Mouse (Mus musculus) MEL (cell line): ENCODE measurements at regions not wholly inside any gene's neighbourhood (a gene's known extent, or its start where the extent isn't known, plus 50 kb on each side); places are given as distances from the start of the nearest gene placed in this dataset.

Source experiments
- DNase-seq: peaks from one replicate; pipeline ENCODE4 v3.0.0; 2011; ENCODE audit warnings: low read depth, low spot score
- H3K27ac ChIP-seq: 2 replicates; pipeline ENCODE4 v1.5.1; 2012; ENCODE audit warnings: low read depth, mild to moderate bottlenecking, control low read depth, low read length, moderate library complexity; ENCODE audit not compliant: control insufficient read depth
- H3K27me3 ChIP-seq, 2 experiments: fragments of 150-350 bp in 1 of 2; sonication (generic) in 1 of 2; 2 replicates each; pipeline ENCODE4 v1.6.1; 2012; ENCODE audit warnings: low read length in 2 of 2, mild to moderate bottlenecking in 2 of 2, improper control_type of control experiment in 1 of 2, moderate library complexity in 1 of 2; ENCODE audit not compliant: insufficient read depth in 2 of 2, control insufficient read depth in 1 of 2
- H3K36me3 ChIP-seq, 2 experiments: 2 replicates each; pipeline ENCODE4 v1.6.1; 2012 to 2014; ENCODE audit warnings: low read length in 2 of 2, improper control_type of control experiment in 1 of 2, inconsistent platforms in 1 of 2, mild to moderate bottlenecking in 1 of 2; ENCODE audit not compliant: insufficient read depth in 2 of 2, control insufficient read depth in 1 of 2
- H3K4me1 ChIP-seq, 2 experiments: fragments of 150-350 bp in 1 of 2; sonication (generic) in 1 of 2; 2 replicates each; pipeline ENCODE4 v1.6.1; 2012; ENCODE audit warnings: low read length in 2 of 2, improper control_type of control experiment in 1 of 2, mild to moderate bottlenecking in 1 of 2; ENCODE audit not compliant: insufficient read depth in 2 of 2, control insufficient read depth in 1 of 2
- H3K4me3 ChIP-seq, 2 experiments: fragments of 150-350 bp in 1 of 2; sonication (generic) in 1 of 2; 2 replicates each; pipeline ENCODE4 v1.5.1; 2012; ENCODE audit warnings: low read depth in 2 of 2, low read length in 2 of 2, mild to moderate bottlenecking in 2 of 2, moderate library complexity in 2 of 2, control low read depth in 1 of 2, improper control_type of control experiment in 1 of 2; ENCODE audit not compliant: control insufficient read depth in 1 of 2, insufficient read depth in 1 of 2
- H3K79me2 ChIP-seq: 2 replicates; pipeline ENCODE4 v1.6.1; 2012; ENCODE audit warnings: mild to moderate bottlenecking, low read length, moderate library complexity; ENCODE audit not compliant: control insufficient read depth, poor library complexity, insufficient read depth
- H3K9ac ChIP-seq: 2 replicates; pipeline ENCODE4 v1.6.1; 2012; ENCODE audit warnings: low read depth, mild to moderate bottlenecking, control low read depth, low read length, moderate library complexity; ENCODE audit not compliant: control insufficient read depth, poor library complexity, severe bottlenecking
- H3K9me3 ChIP-seq: fragments of 150-350 bp; sonication (generic); replicated peaks from 2 replicates; pipeline ENCODE4 v1.6.1; 2012; ENCODE audit warnings: mild to moderate bottlenecking, low read length, improper control_type of control experiment, moderate library complexity; ENCODE audit not compliant: insufficient read depth
- BHLHE40 ChIP-seq: IDR thresholded peaks from 2 replicates; pipeline ENCODE4 v1.6.1; 2012; ENCODE audit warnings: low read depth, mild to moderate bottlenecking, inconsistent platforms, low read length, improper control_type of control experiment, borderline replicate concordance
- CHD1 ChIP-seq: IDR thresholded peaks from 2 replicates; pipeline ENCODE4 v1.6.1; 2012; ENCODE audit warnings: low read depth, mild to moderate bottlenecking, inconsistent platforms, low read length, improper control_type of control experiment
- CHD2 ChIP-seq: IDR thresholded peaks from 2 replicates; pipeline ENCODE4 v1.6.1; 2011; ENCODE audit warnings: low read length, improper control_type of control experiment
- CTCF ChIP-seq, 3 experiments: IDR thresholded peaks in 2 of 3; conservative IDR thresholded peaks in 1 of 3; 2 replicates each; pipeline ENCODE4 v1.5.1; 2011 to 2012; ENCODE audit warnings: low read length in 3 of 3, low read depth in 2 of 3, mild to moderate bottlenecking in 2 of 3, improper control_type of control experiment in 1 of 3, inconsistent platforms in 1 of 3, mixed read lengths in 1 of 3, moderate library complexity in 1 of 3; ENCODE audit not compliant: control insufficient read depth in 1 of 3, insufficient read depth in 1 of 3, poor library complexity in 1 of 3, severe bottlenecking in 1 of 3
- E2F4 ChIP-seq: IDR thresholded peaks from 2 replicates; pipeline ENCODE4 v1.6.1; 2011; ENCODE audit warnings: low read depth, low read length, improper control_type of control experiment, borderline replicate concordance
- ELF1 ChIP-seq: IDR thresholded peaks from 2 replicates; pipeline ENCODE4 v1.6.1; 2014; ENCODE audit warnings: low read depth, mild to moderate bottlenecking, inconsistent platforms, low read length, improper control_type of control experiment, moderate library complexity
- EP300 ChIP-seq, 2 experiments: IDR thresholded peaks; 2 replicates each; pipeline ENCODE4 v1.6.1; 2011; ENCODE audit warnings: improper control_type of control experiment in 2 of 2, low read length in 2 of 2, low read depth in 1 of 2, mild to moderate bottlenecking in 1 of 2
- ETS1 ChIP-seq: IDR thresholded peaks from 2 replicates; pipeline ENCODE4 v1.6.1; 2012; ENCODE audit warnings: low read depth, mild to moderate bottlenecking, inconsistent platforms, low read length, improper control_type of control experiment, moderate library complexity
- HCFC1 ChIP-seq: IDR thresholded peaks from 2 replicates; pipeline ENCODE4 v1.6.1; 2012; ENCODE audit warnings: low read depth, mild to moderate bottlenecking, inconsistent platforms, low read length, improper control_type of control experiment, moderate library complexity
- MYC ChIP-seq: IDR thresholded peaks from 2 replicates; pipeline ENCODE4 v1.6.1; 2011; ENCODE audit warnings: low read depth, mild to moderate bottlenecking, low read length, improper control_type of control experiment, moderate library complexity
- NRF1 ChIP-seq: IDR thresholded peaks from 2 replicates; pipeline ENCODE4 v1.6.1; 2014; ENCODE audit warnings: low read depth, mild to moderate bottlenecking, inconsistent platforms, low read length, improper control_type of control experiment, moderate library complexity; ENCODE audit not compliant: poor library complexity, insufficient read depth, severe bottlenecking
- POLR2AphosphoS2 ChIP-seq: IDR thresholded peaks from 2 replicates; pipeline ENCODE4 v1.6.1; 2011; ENCODE audit warnings: low read length, improper control_type of control experiment
- POLR2AphosphoS5 ChIP-seq: IDR thresholded peaks from 2 replicates; pipeline ENCODE4 v1.6.1; 2012; ENCODE audit warnings: low read depth, borderline replicate concordance, mild to moderate bottlenecking, inconsistent platforms, low read length, moderate library complexity, mixed read lengths
- RAD21 ChIP-seq: IDR thresholded peaks from 2 replicates; pipeline ENCODE4 v1.6.1; 2011; ENCODE audit warnings: mild to moderate bottlenecking, low read depth, low read length, improper control_type of control experiment
- RCOR1 ChIP-seq: IDR thresholded peaks from 2 replicates; pipeline ENCODE4 v1.6.1; 2012; ENCODE audit warnings: low read depth, mild to moderate bottlenecking, inconsistent platforms, low read length, improper control_type of control experiment
- SMC3 ChIP-seq: IDR thresholded peaks from 2 replicates; pipeline ENCODE4 v1.6.1; 2011; ENCODE audit warnings: low read depth, low read length, improper control_type of control experiment
- TBP ChIP-seq: IDR thresholded peaks from 2 replicates; pipeline ENCODE4 v1.8.0; 2011; ENCODE audit warnings: low read depth, low read length, improper control_type of control experiment
- TCF12 ChIP-seq: IDR thresholded peaks from 2 replicates; pipeline ENCODE4 v1.6.1; 2014; ENCODE audit warnings: low read depth, mild to moderate bottlenecking, inconsistent platforms, low read length, improper control_type of control experiment, moderate library complexity
- USF2 ChIP-seq, 2 experiments: IDR thresholded peaks; 2 replicates each; pipeline ENCODE4 v1.6.1; 2011 to 2012; ENCODE audit warnings: improper control_type of control experiment in 2 of 2, low read length in 2 of 2, borderline replicate concordance in 1 of 2, inconsistent platforms in 1 of 2, low read depth in 1 of 2, mild to moderate bottlenecking in 1 of 2; ENCODE audit not compliant: insufficient read depth in 1 of 2
- ZKSCAN1 ChIP-seq: IDR thresholded peaks from 2 replicates; pipeline ENCODE4 v1.6.1; 2012; ENCODE audit warnings: low read depth, mild to moderate bottlenecking, inconsistent platforms, low read length, improper control_type of control experiment, moderate library complexity
- ZMIZ1 ChIP-seq: IDR thresholded peaks from 2 replicates; pipeline ENCODE4 v1.6.1; 2012; ENCODE audit warnings: low read depth, mild to moderate bottlenecking, inconsistent platforms, low read length, improper control_type of control experiment, moderate library complexity
- ZNF384 ChIP-seq: IDR thresholded peaks from 2 replicates; pipeline ENCODE4 v1.6.1; 2012; ENCODE audit warnings: low read depth, mild to moderate bottlenecking, inconsistent platforms, low read length, improper control_type of control experiment

DNA sequence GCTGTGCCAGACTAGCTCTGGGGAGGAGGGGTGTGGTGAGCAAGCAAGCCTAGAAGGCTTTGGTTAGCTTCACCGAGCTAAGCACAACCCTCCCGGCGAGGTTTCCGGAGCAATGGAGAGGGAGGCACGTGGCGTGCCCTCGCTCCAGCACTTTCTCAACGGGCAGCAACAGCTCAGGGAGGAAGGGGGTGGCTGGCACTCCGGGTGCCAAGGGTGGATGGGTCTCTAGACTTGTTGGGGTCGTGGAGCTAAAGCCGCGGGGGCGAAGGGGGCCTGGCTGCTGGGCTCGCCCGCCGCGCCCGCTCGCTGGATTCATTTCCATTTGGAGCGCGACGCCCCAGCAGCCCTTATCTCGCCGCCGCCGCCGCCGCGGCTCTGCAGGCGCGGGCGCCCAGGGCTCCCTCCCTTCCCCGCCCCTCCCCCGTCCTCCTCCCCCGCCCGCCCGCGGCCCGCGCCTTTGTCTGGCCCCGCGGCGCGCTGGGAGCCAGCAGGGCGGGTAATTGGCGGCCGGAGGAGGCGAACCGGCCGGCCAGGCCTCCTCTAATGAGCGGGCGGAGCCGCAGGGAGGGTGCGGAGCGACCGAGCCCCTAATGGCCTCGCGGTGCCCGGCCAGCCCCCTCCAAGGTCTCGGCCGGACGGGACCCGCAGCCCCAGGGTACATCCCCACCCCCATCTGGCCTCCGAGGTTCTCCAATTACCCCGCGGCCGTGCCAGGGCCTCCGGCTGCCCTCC, 336.9 kb downstream of the H2al1j start (continued):
- TF ChIP-seq TBP (peak; percentile 34; the same call in 1 of the 2 replicates), CHD2 (no peak), MYC (peak; percentile 90)

DNA sequence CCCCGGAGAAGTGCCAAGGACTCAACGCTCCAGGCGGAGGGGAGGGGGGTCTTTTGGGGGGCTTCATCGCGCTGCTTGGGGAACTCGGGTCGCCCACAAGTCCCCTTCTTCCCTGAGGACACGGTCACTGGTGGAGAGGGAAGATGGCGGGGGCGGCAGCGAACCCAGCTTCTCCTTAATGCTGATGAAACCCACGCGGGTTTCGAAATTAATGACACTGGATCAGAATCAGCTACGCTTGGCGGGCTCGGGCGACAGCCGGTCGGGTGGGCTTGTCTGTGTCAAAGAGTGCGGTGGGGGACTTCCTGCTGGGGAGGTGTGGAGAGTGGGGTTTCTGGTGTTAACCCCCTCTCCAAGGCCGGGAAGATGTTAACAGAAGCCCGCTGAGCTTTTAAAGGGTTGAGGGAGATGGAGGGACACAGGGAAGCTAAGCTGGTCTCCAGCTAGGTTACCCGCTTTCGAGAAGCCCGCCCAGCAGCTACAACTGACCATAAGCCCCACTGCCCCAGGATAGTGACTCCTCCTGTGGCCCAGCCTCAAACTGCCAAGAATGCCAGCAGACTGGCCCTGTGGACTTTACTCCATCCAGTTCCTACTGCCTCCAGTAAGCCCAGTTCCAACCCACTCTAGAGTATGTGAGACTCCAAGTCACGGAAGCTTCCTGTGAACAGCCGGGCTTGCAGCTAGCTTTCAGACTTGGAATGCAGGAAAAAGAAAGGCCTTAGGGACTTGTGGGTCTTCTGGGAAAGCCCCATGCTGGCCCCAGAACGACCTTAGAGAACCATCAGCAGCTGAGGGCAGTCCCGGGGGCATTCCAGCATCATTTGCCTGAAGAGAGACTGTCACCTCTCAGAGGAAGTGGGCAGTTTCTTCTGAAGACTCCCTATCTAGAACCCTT, 337.7 kb downstream of the H2al1j start:
- H3K27ac ChIP-seq: peak overlapping the region; percentile 42

DNA sequence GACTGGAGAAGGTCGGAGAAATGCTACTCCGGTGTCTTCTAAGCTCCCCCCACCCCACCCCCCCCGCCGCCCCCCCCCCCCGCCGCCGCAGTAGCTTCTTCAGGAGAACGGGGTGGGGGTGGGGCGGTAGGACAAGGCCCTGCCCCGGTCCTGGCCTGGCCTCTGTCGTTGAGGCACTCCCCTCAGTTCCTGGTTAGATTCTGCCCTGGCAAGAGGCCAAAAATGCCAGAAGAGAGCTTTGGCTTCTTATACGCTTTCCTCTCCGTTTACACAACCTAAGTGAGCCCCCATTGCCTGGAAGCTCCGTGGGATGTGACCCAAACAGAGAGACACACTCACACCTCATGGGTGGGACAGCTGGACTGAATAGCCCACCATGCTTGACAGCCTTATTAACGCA, 338.9 kb downstream of the H2al1j start:
- H3K4me1 ChIP-seq: peaks cover 5 to 19% of the 10 kb centered on the region in 2 experiments; a peak in 3 of 4 replicates
- DNase-seq: peak; percentile 54
- peaks cover 0 to 13% of the 10 kb centered on the region in 2 experiments; a peak in 2 of 4 replicates for H3K36me3 ChIP-seq
- H3K79me2 ChIP-seq: peaks cover 3% of the 10 kb centered on the region; the same call in 1 of the 2 replicates
- no peak for TF ChIP-seq POLR2AphosphoS2
- no peak for TF ChIP-seq ZKSCAN1
- TF ChIP-seq TCF12: no peak
- TF ChIP-seq CHD1: no peak
- no peak for TF ChIP-seq E2F4
- no peak for TF ChIP-seq BHLHE40
- no peak for TF ChIP-seq EP300 (IDR thresholded peaks at IDR 0.05; ENCODE audit: low read depth in 1 of 2, low read length in 2 of 2)
- TF ChIP-seq RCOR1: no peak
- no peak overlapping the region for H3K4me3 ChIP-seq
- no peaks in the 10 kb centered on the region for H3K9me3 ChIP-seq
- no peak overlapping the region for H3K9ac ChIP-seq
- no peaks in the 10 kb centered on the region for H3K27me3 ChIP-seq
- no peak overlapping the region for H3K27ac ChIP-seq

More for the DNA sequence above, 337.7 kb downstream of the H2al1j start:
- H3K4me3 ChIP-seq: peak overlapping the region; percentile 70 to 85
- peak; percentile 50 for DNase-seq
- no peaks in the 10 kb centered on the region for H3K9me3 ChIP-seq
- peaks cover 0 to 13% of the 10 kb centered on the region in 2 experiments; a peak in 2 of 4 replicates for H3K36me3 ChIP-seq
- H3K79me2 ChIP-seq: peaks cover 3% of the 10 kb centered on the region; the same call in 1 of the 2 replicates
- H3K9ac ChIP-seq: peak overlapping the region; percentile 96
- H3K27me3 ChIP-seq: no peaks in the 10 kb centered on the region
- TF ChIP-seq POLR2AphosphoS5: no peak
- no peak for TF ChIP-seq CTCF (IDR thresholded peaks at IDR 0.05 in 2 of 3, conservative IDR thresholded peaks at IDR 0.05 in 1 of 3; ENCODE audit: control insufficient read depth in 1 of 3, insufficient read depth in 1 of 3, low read depth in 2 of 3, low read length in 3 of 3, poor library complexity in 1 of 3, severe bottlenecking in 1 of 3)
- no peak for TF ChIP-seq TBP
- no peak for TF ChIP-seq HCFC1
- TF ChIP-seq ELF1: no peak
- no peak for TF ChIP-seq ZMIZ1
- no peak for TF ChIP-seq EP300 (IDR thresholded peaks at IDR 0.05; ENCODE audit: low read depth in 1 of 2, low read length in 2 of 2)
- TF ChIP-seq RAD21: no peak
- TF ChIP-seq POLR2AphosphoS2: no peak
- no peak for TF ChIP-seq E2F4
- TF ChIP-seq CHD2: no peak
- TF ChIP-seq USF2 (IDR thresholded peaks at IDR 0.05; ENCODE audit: borderline replicate concordance in 1 of 2, insufficient read depth in 1 of 2, low read depth in 1 of 2, low read length in 2 of 2): no peak
- no peak for TF ChIP-seq NRF1
- TF ChIP-seq ZNF384: no peak
- no peak for TF ChIP-seq ETS1
- TF ChIP-seq SMC3: no peak
- TF ChIP-seq, all 39 proteins: peak for 0
- H3K4me1 ChIP-seq: peaks cover 5 to 17% of the 10 kb centered on the region in 2 experiments; a peak in 3 of 4 replicates
